Mouse (Mus musculus) forebrain, embryonic 16.5 days (tissue): Measurements from ENCODE around the gene Timp2. TPM values are rescaled to one million over a fixed set of nuclear protein-coding genes. Genes with fewer than 3 reads are reported as not detected.

Source experiments
- ATAC-seq: fragments of 200-750 bp; cut with Nextera tagmentation; 2 replicates; pipeline ENCODE4 v1.8.0; 2017; ENCODE audit warnings: mild to moderate bottlenecking, moderate library complexity
- H3K27ac ChIP-seq: fragments of 300-500 bp; sonication (generic); 2 replicates; pipeline ENCODE4 v1.5.1; 2014; ENCODE audit warnings: low read length, control low read depth
- H3K27me3 ChIP-seq: fragments of 300-500 bp; sonication (generic); replicated peaks from 2 replicates; pipeline ENCODE4 v1.6.1; 2014; ENCODE audit warnings: low read length; ENCODE audit not compliant: control insufficient read depth, insufficient read depth
- H3K36me3 ChIP-seq: fragments of 300-500 bp; sonication (generic); 2 replicates; pipeline ENCODE4 v1.6.1; 2014; ENCODE audit not compliant: control insufficient read depth, insufficient read depth
- H3K4me1 ChIP-seq: fragments of 300-500 bp; sonication (generic); replicated peaks from 2 replicates; pipeline ENCODE4 v1.6.1; 2014; ENCODE audit warnings: low read length; ENCODE audit not compliant: control insufficient read depth, insufficient read depth
- H3K4me2 ChIP-seq: fragments of 300-500 bp; sonication (generic); 2 replicates; pipeline ENCODE4 v1.6.1; 2014; ENCODE audit warnings: mild to moderate bottlenecking, low read length, control low read depth
- H3K4me3 ChIP-seq: fragments of 300-500 bp; sonication (generic); replicated peaks from 2 replicates; pipeline ENCODE4 v1.5.1; 2014; ENCODE audit warnings: mild to moderate bottlenecking, low read length, control low read depth
- H3K9ac ChIP-seq: fragments of 300-500 bp; sonication (generic); replicated peaks from 2 replicates; pipeline ENCODE4 v1.6.1; 2014; ENCODE audit warnings: low read depth, low read length, control low read depth
- H3K9me3 ChIP-seq: fragments of 300-500 bp; sonication (generic); 2 replicates; pipeline ENCODE4 v1.6.1; 2016; ENCODE audit warnings: low read length; ENCODE audit not compliant: control insufficient read depth
- WGBS: fragments of 180-500 bp; shearing (Covaris S2); extraction: QIAGEN DNeasy Blood & Tissue Kit; methylation state at CpG from one replicate; pipeline ENCODE4 v1.1.7; 2014; 5-methylcytosine and 5-hydroxymethylcytosine counted together
- polyA plus RNA-seq: library from polyadenylated mRNA; unstranded; fragments of >200 nt; fragmentation: Nextera tagmentation; extraction: Ambion mirVana; gene quantifications from 2 replicates; pipeline ENCODE4 v1.2.1, GENCODE M21; 2015

Gene Timp2
- polyA plus RNA-seq, 1 experiment from 2014 or later, result 79.8 TPM

DNA sequence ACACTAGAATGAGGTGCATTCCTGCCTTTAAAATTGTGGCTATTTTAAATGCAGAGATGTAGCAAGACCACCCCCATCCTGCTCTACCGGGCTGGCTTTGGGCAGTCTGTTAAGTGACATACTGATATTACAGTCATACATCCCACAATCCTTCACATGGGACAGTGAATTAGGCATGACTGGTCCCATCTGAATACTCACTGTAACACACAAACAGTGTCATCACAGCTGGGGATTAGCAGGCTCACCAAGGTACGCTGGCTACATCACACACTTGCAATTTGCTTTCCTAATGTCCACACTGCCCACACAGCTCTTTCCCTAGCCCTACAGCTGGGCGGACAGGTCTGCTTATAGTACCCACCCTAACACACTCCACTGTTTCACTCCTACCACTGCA, 75.3 kb downstream of the Timp2 start:
- WGBS, result 91% methylated on average over 3 of the region's 3 CpGs
- Histone ChIP-seq H3K27ac (no peak overlapping the region), H3K36me3 (peaks cover 32% of the 10 kb centered on the region), H3K4me1 (no peaks in the 10 kb centered on the region), H3K9ac (no peak overlapping the region), H3K4me2 (no peak overlapping the region), H3K27me3 (no peaks in the 10 kb centered on the region), H3K9me3 (no peaks in the 10 kb centered on the region), H3K4me3 (no peak overlapping the region)
- ATAC-seq, result no peak

DNA sequence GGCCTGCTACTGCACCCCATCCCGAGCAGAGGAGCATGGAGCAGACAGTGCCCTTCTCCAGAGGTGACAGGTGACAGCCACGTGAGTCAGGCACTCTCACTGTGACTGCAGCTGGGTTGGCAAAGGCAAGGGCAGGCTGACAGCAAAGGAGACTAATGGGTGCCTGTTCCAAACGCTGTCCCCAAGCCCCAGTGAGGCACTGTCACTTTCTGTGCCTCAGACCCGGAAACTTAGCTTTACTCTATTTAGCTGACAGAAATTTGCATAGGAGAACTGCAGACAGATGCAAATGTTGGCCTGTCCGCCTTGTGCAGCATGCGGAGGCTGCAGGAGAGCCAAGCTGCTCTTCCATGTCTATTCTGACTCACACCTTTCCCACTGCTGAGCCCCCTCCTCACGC, 79.2 kb downstream of the Timp2 start:
- Histone ChIP-seq H3K4me2 (no peak overlapping the region), H3K27ac (no peak overlapping the region), H3K36me3 (peaks cover 39% of the 10 kb centered on the region), H3K9ac (no peak overlapping the region), H3K4me1 (no peaks in the 10 kb centered on the region), H3K9me3 (no peaks in the 10 kb centered on the region), H3K27me3 (no peaks in the 10 kb centered on the region), H3K4me3 (no peak overlapping the region)
- no peak for ATAC-seq
- WGBS, result 92% methylated on average over 7 of the region's 7 CpGs

DNA sequence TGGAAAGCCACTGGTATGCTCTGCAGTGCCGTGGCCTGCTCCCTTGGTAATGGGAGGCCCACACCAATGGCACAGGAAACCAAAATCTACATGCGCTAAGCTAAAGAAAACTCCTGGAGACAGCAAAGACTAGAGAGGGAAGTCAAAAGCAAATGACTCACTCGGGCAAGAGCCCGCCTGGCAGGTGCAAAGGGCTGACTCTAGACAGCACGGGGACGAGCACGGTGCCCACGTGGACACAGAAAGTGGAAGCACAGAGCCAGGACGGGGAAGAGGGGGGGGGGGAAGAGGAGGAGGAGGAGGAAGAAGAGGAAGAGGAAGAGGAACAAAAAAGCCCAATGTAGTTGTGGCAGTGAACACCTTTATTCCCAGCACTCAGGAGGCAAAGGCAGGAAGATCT, 80.4 kb downstream of the Timp2 start:
- WGBS, result 97% methylated on average over 9 of the region's 9 CpGs
- Histone ChIP-seq H3K27me3 (no peaks in the 10 kb centered on the region), H3K9ac (no peak overlapping the region), H3K4me3 (no peak overlapping the region), H3K36me3 (peaks cover 44% of the 10 kb centered on the region), H3K9me3 (no peaks in the 10 kb centered on the region), H3K4me2 (no peak overlapping the region), H3K27ac (no peak overlapping the region), H3K4me1 (no peaks in the 10 kb centered on the region)
- ATAC-seq, result no peak

DNA sequence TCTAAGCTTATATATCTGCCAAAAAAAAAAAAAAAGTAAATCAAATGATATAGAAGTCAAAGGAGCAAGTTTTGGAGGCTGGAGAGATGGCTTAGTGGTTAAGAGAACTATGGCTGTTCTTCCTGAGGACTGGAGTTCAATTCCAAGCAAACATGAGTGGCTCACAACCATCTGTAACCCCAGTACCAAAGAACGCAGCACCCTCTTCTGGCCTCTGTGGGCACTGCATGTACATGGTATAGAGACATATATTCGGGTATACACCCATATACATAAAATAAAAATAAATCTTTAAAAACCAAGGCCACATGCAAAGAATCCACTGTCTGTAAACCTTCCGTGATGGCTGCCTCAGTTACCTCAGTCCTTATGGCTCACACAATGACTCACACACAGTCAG, 85.7 kb downstream of the Timp2 start:
- Histone ChIP-seq H3K27me3 (no peaks in the 10 kb centered on the region), H3K27ac (no peak overlapping the region), H3K9me3 (no peaks in the 10 kb centered on the region), H3K36me3 (peaks cover 32% of the 10 kb centered on the region), H3K4me1 (no peaks in the 10 kb centered on the region), H3K9ac (no peak overlapping the region), H3K4me3 (no peak overlapping the region), H3K4me2 (no peak overlapping the region)
- ATAC-seq, result no peak
- WGBS, result 91% methylated on average over 3 of the region's 3 CpGs

DNA sequence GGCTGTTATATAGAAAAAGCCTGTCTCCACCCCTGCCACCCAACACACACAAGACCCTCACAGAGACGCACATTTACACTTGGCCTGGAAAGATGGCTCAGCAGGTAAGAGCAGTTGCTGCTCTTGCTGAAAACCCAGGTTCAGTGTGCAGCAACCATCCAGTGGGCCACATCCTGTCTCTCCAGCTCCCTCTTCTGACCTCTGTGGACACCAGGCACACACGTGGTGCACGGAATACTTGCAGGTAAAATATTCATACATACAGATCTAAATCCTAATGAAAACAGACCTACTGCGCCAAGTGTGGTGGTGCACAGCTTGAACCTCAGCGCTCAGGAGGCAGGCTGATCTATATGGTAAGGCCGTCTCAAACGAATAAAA, 88.9 kb downstream of the Timp2 start:
- H3K4me3 ChIP-seq, result no peak overlapping the region
- no peak for ATAC-seq
- WGBS, result 93% methylated on average over 7 of the region's 7 CpGs
- H3K9ac ChIP-seq, result no peak overlapping the region
- no peak overlapping the region for H3K27ac ChIP-seq
- H3K9me3 ChIP-seq, result no peaks in the 10 kb centered on the region
- H3K27me3 ChIP-seq, result no peaks in the 10 kb centered on the region
- peaks cover 34% of the 10 kb centered on the region for H3K36me3 ChIP-seq
- H3K4me1 ChIP-seq, result no peaks in the 10 kb centered on the region
- H3K4me2 ChIP-seq, result no peak overlapping the region

DNA sequence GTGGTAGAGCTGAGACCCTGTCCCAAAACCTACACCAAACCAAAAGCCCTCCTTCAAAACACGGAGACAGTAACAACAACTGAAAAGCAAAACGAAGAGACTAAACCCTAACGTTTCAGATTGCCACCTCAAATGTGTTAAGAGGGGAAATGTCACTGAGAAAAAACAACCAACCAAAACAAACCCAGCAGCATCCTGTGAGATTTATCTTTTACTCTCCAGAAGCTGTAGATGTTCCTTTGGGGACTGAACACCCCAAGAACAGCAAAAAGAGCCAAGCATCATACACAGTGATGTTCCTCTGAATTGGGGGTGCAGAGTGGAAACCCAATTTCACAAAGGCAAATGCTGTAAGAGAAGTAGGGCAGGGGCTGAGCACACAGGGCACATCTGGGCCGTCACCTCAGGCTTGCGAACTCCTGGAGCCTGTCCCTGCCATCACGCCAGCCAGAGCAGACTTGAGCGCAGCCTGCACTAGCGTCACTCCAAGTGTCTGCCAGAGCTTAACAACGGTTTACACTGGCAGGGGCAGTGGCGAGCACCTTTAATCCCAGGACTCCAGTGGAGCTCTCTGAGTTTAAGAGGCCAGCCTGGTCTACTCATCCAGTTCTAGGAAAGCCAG, 89.4 kb downstream of the Timp2 start:
- Histone ChIP-seq H3K4me2 (no peak overlapping the region), H3K4me3 (no peak overlapping the region), H3K4me1 (no peaks in the 10 kb centered on the region), H3K27ac (no peak overlapping the region), H3K36me3 (peaks cover 34% of the 10 kb centered on the region), H3K9me3 (no peaks in the 10 kb centered on the region), H3K9ac (no peak overlapping the region), H3K27me3 (no peaks in the 10 kb centered on the region)
- no peak for ATAC-seq
- WGBS, result 92% methylated on average over 10 of the region's 10 CpGs

DNA sequence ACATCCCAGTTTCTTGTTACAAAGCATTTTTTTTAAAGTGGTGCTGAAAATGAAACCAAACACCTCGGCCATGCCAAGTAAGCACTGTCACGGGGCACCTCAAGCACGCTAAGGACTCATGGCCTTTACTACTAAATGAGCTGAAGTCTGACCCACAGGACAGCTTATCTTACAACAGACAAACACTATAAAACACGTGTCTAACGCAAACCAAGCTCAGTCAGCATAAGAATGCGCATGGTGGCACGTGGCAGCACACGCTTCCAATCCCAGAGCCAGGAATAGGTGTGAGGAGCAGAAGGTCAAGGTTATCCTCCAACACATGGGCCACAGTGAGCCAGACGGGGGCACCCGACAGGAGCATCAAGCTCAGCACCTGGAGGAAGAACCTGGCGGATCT, 89.9 kb downstream of the Timp2 start:
- H3K4me3 ChIP-seq, result no peak overlapping the region
- H3K4me2 ChIP-seq, result no peak overlapping the region
- no peak for ATAC-seq
- H3K36me3 ChIP-seq, result peaks cover 33% of the 10 kb centered on the region
- H3K9ac ChIP-seq, result no peak overlapping the region
- H3K4me1 ChIP-seq, result no peaks in the 10 kb centered on the region
- WGBS, result 94% methylated on average over 11 of the region's 11 CpGs
- no peak overlapping the region for H3K27ac ChIP-seq
- H3K27me3 ChIP-seq, result no peaks in the 10 kb centered on the region
- no peaks in the 10 kb centered on the region for H3K9me3 ChIP-seq

DNA sequence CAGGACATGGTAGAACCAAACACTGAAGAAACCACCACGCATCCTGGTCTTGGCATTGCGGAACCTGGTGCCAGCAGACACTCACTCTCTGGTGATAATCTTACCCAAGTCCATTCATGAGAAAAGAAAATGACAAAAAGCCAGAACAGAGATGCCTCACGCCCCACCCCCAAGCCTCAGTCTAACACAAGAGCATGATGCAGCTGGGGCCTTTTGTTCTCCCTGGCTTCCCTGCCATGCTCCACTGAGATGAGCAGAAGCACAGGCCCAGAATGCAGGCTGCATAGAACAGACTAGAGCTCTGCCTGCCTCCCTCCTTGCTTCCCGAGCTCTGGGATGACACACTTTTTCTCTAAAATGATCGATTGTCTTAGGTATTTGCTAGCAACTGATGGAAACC, 92.4 kb downstream of the Timp2 start:
- H3K9ac ChIP-seq, result no peak overlapping the region
- peaks cover 32% of the 10 kb centered on the region for H3K36me3 ChIP-seq
- no peak overlapping the region for H3K4me2 ChIP-seq
- no peak overlapping the region; the same call in 1 of the 2 replicates for H3K27ac ChIP-seq
- no peaks in the 10 kb centered on the region for H3K9me3 ChIP-seq
- no peak overlapping the region for H3K4me3 ChIP-seq
- ATAC-seq, result no peak
- WGBS, result 85% methylated on average over 5 of the region's 5 CpGs
- no peaks in the 10 kb centered on the region for H3K27me3 ChIP-seq
- no peaks in the 10 kb centered on the region for H3K4me1 ChIP-seq

DNA sequence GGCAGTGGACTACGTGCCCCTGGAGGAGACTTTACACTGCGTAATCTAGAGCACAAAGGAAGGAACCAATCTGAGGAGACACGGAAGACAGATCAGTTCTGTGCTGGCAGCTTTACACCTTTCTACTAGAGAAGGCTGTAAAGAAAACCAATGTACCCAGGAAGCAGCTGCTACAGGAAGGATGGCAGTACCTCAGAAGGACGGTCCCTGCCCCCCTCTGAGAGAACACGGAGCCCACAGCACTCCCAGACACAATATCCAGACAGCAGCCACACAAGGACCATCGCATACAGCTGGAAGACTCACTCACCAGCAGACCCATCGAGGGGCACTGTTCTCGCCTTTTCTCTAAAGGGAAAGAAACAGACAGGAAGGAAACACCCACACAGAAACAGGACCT, 95.5 kb downstream of the Timp2 start:
- no peak overlapping the region for H3K9ac ChIP-seq
- H3K4me3 ChIP-seq, result no peak overlapping the region
- WGBS, result 92% methylated on average over 8 of the region's 8 CpGs
- ATAC-seq, result no peak
- H3K4me1 ChIP-seq, result 0 out of 2 replicates have a peak, but pooled peaks cover under 1% of the 10 kb centered on the region
- H3K36me3 ChIP-seq, result peaks cover 37% of the 10 kb centered on the region
- no peak overlapping the region for H3K4me2 ChIP-seq
- H3K27me3 ChIP-seq, result no peaks in the 10 kb centered on the region
- no peak overlapping the region for H3K27ac ChIP-seq
- H3K9me3 ChIP-seq, result no peaks in the 10 kb centered on the region

DNA sequence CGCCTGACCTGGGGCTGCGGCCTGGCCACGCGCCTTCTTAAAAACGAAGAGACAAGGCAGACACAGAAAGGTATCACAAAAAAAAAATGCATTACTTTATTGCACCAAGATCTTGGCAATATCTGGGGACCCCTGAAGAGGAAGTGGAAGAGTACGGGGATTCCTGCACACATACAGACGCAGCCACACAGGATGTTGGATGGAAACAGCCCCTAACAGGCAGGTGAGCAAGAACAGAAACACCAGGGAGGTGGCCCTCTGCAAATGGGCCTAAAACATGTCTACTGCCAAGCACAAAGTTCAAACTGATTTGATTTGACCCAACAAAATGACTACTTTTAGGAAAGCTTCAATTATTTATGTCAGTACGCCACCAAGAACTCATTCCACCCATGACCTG, 96.0 kb downstream of the Timp2 start:
- ATAC-seq, result no peak

More for the DNA sequence above, 96.0 kb downstream of the Timp2 start:
- Histone ChIP-seq H3K9me3 (no peaks in the 10 kb centered on the region), H3K27ac (no peak overlapping the region), H3K4me1 (peaks cover 5% of the 10 kb centered on the region), H3K4me3 (no peak overlapping the region), H3K36me3 (peaks cover 34% of the 10 kb centered on the region), H3K27me3 (no peaks in the 10 kb centered on the region), H3K9ac (no peak overlapping the region), H3K4me2 (no peak overlapping the region)
- 95% methylated on average over 8 of the region's 8 CpGs for WGBS
